Mouse (Mus musculus): ENCODE results near the gene Klf13.

DNA sequence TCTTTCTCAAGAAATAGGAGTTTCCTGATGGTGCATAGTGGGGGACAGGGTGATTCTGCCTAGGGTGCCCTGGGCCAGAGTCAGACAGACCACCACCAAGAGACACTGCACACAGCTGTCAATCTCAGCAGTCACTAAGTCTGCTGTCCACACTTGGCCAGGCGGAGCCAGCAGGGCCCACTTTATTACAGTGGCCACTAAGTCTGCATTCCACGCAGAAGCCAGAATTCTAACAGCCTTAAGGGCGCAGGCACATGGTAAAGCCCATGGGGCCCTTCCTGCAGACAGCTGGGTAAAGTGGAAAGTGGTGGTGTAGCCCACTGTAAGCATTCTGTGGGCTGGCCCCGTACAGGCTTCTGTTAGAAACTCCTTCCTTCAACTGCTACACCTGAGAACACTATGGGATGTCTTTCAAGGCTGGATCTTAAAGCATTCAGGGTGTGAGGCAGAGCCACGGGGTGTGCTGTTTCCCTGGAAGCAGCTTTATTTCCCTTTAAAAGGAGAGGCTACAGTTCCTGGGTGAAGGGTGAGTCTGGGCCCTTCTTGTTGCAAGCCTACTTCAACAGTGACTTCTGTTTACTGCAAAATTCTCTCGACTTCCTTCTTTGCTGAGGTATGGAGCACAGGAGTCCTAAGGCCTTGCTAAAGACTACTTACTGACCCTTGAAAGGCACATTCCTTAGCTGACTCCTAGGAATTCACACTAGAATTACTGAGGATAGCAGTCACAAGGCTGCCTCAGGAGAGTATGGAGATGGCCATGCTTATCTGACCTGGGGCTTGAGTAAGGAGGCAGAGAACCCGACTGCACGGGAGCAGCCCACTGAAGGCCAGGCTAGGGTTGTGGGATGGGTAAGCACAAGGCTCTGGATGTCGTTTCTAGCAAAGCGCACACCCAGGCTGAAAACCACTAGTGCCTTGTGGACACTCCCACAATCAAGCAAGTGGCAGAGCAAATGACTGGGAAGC is 24.7 kb downstream of the Klf13 start:
- TF ChIP-seq CTCF (IDR thresholded peaks at IDR 0.05) (no peak), EP300 (IDR thresholded peaks at IDR 0.05; ENCODE audit: insufficient read depth, low read depth, low read length) (no peak), POLR2A (IDR thresholded peaks at IDR 0.05; ENCODE audit: insufficient read depth, low read depth, low read length) (no peak)
